Mouse (Mus musculus) adrenal gland, adult 8-10 months (tissue): ENCODE measurements around the gene Zfp931. TPM values are rescaled to one million over a fixed set of nuclear protein-coding genes. Genes with fewer than 3 reads are reported as not detected.
"Not testable (repeated sequence)": the region's sequence is repeated elsewhere in the genome, so short reads cannot be mapped to it uniquely, and the experiment has no call there.

Source experiments
- DNase-seq: peaks from one replicate; pipeline ENCODE4 v3.0.0; 2022
- total RNA-seq, 4 experiments: library from RNA; stranded (reverse); gene quantifications; 2 replicates each; pipeline ENCODE4 v1.2.4; 2022

The Zfp931 gene
- 10 to 100 TPM; 22.9 to 31.6 (median 26.3) TPM for total RNA-seq

DNA sequence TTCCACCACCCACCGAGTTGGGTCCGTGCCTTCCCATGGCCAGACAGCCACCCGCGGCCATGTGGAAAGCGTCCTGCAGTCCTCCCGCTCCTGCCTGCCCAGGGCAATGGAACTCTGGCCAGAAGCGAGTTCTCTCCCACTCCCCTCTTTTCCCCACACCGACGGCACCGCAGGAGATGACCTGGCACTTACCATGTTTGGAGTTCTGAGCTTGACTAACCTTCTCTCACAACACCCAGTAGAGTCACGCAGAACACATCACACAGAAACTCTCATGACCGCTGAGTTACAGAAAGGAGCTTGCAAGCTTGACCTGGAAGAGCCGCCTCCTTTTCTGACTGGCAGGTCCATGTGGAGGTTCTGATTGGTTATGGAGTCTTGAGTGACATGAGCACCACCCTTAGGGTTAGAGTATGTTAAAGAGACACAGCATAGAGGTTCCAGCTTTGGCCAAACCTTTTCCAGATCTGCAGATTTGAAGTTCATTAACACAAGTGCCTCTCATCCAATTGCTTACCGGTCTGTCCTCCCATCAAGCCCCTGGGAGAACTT lies at the start of gene Zfp931:
Gene Zfp931 (minus strand): TSS at position 311 of the 552 bp plus-strand sequence.
- DNase-seq = peak; percentile 37

GRCm38 (mm10) chr2:178126041-178126820 lies 48.0 kb upstream of the Zfp931 start:
- DNase-seq = no peak

GRCm38 (mm10) chr2:178125427-178125826 lies 47.2 kb upstream of the Zfp931 start:
- no peak for DNase-seq

- DNase-seq = no peak
Observed at GRCm38 (mm10) chr2:178123466-178123865, 45.2 kb upstream of the Zfp931 start.

- no peak for DNase-seq
Observed at GRCm38 (mm10) chr2:178121946-178122665, 43.8 kb upstream of the Zfp931 start.

GRCm38 (mm10) chr2:178121375-178121688 lies 43.1 kb upstream of the Zfp931 start:
- no peak for DNase-seq

- DNase-seq = no peak
Observed at GRCm38 (mm10) chr2:178120651-178121374, 42.5 kb upstream of the Zfp931 start.

GRCm38 (mm10) chr2:178120356-178120645 lies 42.0 kb upstream of the Zfp931 start:
- no peak for DNase-seq

DNA sequence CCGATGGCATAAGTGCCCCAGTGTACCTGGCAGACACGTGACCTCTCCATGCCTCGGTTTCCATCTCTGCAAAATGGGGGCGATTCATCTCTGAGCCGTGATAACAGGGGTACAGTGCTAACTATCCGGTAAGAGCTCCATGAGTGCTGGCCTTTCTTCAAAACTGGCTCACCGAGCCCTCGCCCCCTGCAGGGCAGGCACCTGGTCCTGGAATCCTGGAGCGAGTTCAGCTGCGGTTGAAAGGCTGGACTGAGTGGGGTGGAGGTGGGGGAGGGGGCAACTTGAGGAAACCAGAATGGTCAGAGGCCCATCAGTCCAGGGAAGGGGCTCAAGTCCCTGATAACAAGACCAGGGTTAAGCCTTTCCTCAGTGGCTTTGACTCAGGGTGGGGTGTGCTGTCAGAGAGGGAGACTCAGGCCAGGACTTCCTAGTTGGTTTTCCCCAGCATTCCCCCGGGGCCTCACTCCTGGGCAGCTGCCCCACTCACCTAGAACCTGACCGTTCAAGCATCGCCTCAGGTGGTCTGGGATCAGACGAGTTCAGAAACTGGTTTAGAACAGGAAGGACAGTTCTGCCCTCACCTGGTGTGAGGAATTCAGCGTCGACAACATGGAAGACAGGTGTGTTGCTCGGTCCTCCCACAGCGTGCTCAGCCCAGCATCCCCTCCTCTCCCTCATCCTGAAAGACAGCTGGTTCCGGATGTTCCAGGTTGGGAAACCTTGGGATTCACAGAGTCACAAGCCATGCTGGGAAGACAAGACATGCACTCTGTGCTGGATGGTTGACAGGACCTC lies 41.5 kb upstream of the Zfp931 start:
- DNase-seq = no peak

DNA sequence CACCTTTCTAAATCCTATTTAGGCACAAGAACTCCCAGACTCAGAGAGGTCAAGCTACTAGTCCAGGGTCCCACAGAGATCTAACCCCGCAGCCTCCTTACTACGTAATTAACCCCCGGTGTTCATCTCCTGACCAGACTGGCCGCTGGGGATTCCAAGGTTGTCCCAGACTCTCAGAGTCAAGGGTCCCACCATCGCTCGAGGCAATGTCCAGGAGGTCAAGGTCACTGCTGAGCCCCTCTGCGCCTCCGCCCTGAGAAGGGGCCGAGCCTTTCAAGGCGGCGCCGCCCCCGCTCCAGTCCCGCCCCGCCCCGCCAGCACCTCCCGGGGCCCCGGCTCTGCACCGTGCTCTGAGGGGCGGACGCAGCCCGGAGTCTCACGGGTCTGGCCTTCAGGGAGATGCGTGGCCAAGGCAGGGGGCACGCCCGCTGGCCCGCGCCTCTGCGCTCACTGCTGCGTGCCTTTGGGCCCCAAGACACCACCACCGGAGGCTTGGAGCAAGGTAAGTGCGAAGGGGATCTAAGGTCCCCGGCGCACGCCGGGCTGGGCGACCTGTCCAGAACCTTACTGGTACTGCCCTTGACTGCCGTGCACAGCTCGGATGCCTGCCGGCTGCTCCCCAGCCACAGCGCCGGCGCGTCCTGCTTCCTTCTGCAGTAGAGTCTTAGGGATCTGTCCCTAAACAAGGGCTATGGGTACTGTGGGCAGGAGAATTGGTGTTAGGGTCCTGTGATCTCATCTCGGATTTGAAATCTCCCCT lies 40.7 kb upstream of the Zfp931 start, which contains the start of gene Phactr3:
Gene Phactr3 (plus strand): TSS at position 175 of the 760 bp plus-strand sequence.
- no peak for DNase-seq

- no peak for DNase-seq
Observed at GRCm38 (mm10) chr2:178117946-178118345, 39.7 kb upstream of the Zfp931 start.

DNA sequence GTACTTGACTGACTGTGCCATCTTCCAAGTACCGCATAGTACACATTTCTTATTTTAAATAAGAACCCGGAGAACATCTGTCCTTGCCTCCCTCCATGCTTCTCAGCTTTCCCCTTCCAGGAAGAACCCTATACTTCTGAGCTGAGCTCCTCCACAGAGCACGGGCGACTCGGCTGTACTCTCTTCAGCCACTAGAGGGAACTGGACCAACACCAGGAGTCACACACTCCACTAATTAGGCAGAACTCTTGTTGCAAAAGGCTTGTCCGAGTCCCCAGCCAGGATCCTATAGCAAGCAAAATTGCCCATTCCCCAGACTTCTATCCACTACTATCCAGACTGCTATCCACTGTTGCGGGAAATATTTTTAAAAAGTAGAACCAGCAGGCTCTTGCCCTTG lies 23.7 kb upstream of the Zfp931 start:
- DNase-seq = no peak

DNA sequence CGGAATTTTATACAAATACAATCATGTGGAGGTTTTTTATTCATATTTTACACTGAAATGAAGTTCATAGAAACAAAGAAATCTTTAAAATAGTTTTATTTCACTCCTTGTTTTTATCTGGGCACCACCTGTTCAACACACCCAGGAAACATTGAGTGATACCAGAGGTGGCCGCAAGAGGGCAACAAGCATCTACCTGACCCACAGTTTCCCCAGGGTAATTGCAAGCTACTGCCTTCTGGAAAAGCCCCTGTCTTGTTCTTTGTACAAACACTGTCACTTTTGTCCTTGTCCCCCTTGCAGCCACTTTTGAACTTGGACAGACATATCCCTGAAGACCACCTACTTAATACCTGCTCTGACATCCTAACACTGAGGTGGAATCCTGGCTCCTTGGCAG lies 19.7 kb upstream of the Zfp931 start:
- no peak for DNase-seq

GRCm38 (mm10) chr2:178089586-178089985 lies 11.3 kb upstream of the Zfp931 start:
- DNase-seq = no peak

GRCm38 (mm10) chr2:178058195-178058594 lies 20.1 kb downstream of the Zfp931 start:
- DNase-seq = peak; percentile 30

- not testable (repeated sequence) for DNase-seq
Observed at GRCm38 (mm10) chr2:178027601-178028000, 50.7 kb downstream of the Zfp931 start.

GRCm38 (mm10) chr2:178023861-178024260 lies 54.4 kb downstream of the Zfp931 start:
- DNase-seq = peak; percentile 30

DNA sequence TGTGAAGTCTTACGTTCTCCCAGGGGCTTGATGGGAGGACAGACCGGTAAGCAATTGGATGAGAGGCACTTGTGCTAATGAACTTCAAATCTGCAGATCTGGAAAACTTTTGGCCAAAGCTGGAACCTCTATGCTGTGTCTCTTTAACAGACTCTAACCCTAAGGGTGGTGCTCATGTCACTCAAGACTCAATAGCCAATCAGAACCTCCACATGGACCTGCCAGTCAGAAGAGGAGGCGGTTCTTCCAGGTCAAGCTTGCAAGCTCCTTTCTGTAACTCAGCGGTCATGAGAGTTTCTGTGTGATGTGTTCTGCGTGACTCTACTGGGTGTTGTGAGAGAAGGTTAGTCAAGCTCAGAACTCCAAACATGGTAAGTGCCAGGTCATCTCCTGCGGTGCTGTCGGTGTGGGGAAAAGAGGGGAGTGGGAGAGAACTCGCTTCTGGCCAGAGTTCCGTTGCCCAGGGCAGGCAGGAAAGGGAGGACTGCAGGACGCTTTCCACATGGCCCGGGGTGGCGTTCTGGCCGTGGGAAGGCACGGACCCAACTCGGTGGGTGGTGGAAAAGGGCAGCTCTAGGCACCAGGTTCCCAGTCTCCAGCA lies 55.2 kb downstream of the Zfp931 start, which contains the start of gene Zfp971:
Gene Zfp971 (plus strand): TSS at position 274 of the 601 bp plus-strand sequence.
- peak; percentile 53 for DNase-seq

GRCm38 (mm10) chr2:178020773-178021172 lies 57.5 kb downstream of the Zfp931 start:
- not testable (repeated sequence) for DNase-seq

- DNase-seq = not testable (repeated sequence)
Observed at GRCm38 (mm10) chr2:178019486-178019885, 58.8 kb downstream of the Zfp931 start.
